Mouse (Mus musculus) lung, adult 18-20 months (tissue): ENCODE data around the gene Chpf.

Experiments used
- DNase-seq, 2 experiments: peaks; one replicate each; pipeline ENCODE4 v3.0.0; 2022; ENCODE audit warnings: mixed read lengths in 2 of 2

Chpf gene

DNA sequence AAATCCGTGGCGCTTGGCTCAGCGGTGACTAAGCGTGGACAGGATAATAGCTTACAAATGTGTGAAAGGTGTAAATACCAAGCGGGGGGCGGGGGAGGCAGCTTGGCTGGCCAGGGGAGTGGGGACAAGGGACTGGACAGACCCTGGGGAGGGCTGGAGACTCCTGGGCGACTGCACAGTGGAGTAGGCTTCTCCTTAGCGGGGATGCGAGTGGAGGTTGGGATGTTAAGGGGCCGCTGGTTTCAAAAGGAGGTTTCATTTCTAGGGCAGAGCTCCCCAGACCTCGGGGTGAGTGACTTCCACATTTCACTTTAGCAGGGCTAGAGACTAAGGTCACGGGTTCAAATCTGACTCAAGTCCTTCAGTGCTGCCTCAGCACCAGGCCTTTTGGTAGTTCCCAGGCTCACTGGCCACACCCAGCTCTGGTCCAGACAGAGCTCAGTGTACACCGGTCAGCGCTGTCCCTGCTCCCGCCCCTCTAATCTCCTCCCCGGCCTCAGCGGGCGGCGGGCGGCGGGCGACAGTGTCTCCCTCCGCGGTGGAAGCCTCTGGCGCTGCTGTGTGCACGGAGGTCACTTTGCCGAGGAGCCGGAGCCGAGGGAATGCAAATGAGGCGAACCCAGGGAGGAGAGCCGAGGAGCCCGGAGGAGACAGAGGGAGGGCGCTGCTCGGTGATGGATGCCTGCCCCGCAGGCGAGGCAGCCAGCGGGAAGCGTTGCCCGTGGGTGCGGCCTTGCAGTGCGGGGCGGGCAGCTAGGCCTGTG lies 20.9 kb downstream of the Chpf start:
- peak in 1 of 2 experiments; percentile 28 for DNase-seq

GRCm38 (mm10) chr1:75457710-75458024 lies 21.4 kb downstream of the Chpf start:
- no peak for DNase-seq

- DNase-seq = no peak
Measured at GRCm38 (mm10) chr1:75456746-75457564, 22.2 kb downstream of the Chpf start.

- no peak for DNase-seq
Measured at GRCm38 (mm10) chr1:75455948-75456347, 23.2 kb downstream of the Chpf start.

DNA sequence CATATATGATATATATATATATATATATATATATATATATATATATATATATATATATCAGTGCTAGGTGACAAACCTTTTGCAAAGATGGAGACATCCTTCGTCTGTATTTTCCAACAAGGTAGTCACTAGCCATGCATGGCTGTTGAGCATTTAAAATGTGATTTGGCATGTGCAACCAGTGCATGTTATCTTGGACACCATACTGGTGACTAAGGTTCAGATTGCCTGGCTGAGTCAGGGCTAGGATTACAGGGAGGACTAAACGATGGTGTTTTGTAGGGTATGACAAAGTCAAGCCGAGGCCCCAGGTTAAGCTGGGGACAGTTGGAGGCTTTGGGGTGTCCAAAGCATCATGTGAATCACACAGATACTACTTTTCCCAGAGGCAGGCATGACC lies 23.7 kb downstream of the Chpf start:
- no peak for DNase-seq

DNA sequence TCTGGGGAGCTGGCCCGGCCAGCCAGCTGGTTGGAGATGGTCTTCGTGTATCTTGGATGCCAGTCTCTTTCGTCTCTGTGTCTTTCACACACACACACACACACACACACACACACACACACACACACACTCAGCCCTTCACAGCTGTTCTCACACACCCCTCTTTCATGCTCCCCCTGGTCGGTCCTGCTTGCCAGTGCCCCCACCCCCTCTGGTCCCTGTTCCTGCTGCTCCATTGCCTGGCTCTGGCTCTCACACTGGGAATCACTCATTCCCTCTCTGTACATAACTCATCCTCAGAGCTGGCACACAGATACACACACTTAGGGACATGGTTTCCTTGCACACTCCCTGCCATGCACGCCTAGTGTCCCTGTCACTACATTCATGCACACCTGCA lies 27.2 kb downstream of the Chpf start:
- no peak for DNase-seq

- no peak for DNase-seq
Measured at GRCm38 (mm10) chr1:75450314-75451005, 28.6 kb downstream of the Chpf start, which contains the start of gene Asic4. Gene Asic4, plus strand, starts transcription at chr1:75450436.

DNA sequence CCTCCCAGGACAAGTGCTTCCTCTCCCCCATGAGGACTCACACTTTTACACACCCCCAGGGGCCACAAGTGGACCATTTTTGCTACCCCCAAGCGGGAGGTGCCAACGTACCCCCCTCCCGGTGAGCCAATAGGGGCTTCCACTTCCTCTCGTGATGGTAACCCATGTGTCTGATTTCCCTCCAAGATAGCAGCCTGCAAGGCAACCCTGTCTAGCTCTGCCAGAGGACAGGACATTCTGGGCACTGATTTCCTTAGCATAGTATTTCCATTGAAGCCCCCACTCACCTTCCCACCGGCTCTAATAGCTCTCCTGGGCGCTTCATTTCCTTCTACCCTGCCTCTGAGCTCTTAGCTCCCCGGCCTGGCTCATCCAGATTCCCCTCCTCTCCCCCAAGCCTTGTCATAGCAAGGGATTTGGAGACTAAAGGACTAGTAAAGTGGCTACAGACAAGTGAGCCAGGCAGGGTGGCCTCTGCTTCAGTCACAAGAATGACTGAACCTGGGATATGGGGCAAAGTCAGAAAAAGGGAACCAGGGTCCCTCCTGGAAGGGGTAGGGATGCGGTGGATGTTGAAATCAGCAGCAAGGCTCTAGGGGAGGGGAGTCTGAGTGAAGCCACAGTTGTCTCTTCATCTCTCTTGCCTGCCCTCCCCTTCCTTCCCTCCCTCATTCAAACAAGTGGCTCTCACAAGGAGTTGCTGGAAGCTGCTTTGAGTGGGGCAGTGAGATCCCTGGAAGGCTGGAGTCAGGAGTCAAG lies 29.6 kb downstream of the Chpf start:
- DNase-seq = no peak

- DNase-seq = no peak
Measured at GRCm38 (mm10) chr1:75448937-75449336, 30.2 kb downstream of the Chpf start.

DNA sequence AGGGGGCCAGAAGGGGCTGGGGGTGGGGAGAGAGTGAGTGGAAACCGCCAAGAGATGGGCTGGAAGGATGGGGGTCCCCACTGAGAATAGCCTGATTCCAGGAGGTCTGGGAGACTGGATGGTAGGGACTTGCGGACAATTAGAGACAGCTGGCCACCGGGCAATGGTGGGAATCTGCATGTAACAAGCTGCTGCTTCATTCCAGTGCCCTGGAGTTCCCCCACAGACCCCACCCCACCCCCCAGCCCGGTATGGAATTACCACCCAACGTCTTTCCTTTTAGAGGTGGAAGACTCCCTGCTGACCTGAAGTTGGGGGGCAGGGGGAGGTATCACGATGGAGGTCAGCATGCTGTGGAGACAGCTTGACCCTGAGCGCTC lies 31.1 kb downstream of the Chpf start:
- DNase-seq = no peak

- DNase-seq = no peak
Measured at GRCm38 (mm10) chr1:75447265-75448051, 31.6 kb downstream of the Chpf start.

DNA sequence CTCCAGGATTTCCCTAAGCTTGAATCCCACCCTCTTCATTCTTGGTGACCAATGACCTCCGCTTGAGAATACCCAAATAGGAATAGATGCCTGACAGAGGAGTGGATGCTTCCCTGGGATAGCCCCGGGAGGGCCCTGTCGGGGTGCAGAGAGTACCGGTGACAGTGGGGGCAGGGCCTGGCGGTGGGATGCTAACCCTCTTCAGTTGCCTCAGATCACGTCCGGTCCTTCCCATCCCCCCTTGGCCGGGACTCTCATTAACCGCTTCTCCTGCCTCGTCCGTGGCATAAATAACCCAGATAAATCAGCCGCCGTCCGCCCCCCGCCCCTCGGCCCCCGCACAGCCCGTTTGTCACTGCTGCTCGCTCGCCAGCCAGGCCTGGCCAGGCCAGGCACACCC lies 32.5 kb downstream of the Chpf start:
- DNase-seq = no peak

- peak; percentile 60 to 66 for DNase-seq
Measured at GRCm38 (mm10) chr1:75445751-75446611, 33.1 kb downstream of the Chpf start.

DNA sequence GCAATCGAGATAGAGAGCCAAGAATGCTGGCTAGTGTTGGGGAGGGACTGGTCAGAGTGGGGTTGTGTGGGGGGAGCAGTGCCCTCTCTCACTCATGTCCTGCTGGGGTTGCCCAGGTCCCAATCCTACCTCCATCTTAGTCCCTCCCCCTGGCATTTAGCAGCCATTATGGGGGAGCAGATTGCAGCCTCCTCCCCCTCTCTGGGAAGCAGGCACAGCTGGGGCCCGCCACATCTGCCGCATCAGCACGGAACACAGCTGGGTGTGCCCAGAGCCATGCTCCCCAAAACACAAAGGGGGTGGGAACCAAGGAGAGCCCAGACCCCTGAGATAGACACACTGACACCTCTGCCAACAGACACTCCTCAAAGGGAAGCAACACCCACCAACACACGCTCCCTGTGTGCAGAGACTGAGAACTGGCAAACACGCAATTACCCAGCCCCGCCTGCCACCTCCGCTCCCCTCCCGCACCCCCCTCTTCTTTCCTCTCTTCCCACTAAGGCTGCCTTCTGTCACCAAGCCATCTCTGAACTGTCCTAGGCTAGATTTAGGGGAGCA lies 33.9 kb downstream of the Chpf start:
- DNase-seq = no peak

DNA sequence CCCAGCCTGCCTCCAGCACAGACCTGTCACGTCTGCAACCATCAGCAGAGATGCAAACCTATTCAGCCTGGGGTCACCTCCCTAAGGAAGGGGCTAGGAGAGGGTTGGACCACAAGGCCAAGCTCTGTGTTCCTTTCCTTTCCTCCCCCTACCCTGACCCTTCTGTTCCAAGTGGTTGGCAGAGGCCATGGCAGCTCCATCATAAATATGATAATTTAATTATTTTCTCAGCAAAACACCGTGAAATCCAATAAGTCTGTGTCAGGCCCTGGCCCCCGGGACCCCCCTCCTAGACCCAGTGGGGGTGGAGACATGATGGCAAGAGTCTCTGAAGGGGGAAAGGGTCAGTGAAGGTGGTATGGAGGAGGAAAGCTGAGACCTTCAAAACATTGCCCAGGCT lies 34.9 kb downstream of the Chpf start:
- no peak for DNase-seq

DNA sequence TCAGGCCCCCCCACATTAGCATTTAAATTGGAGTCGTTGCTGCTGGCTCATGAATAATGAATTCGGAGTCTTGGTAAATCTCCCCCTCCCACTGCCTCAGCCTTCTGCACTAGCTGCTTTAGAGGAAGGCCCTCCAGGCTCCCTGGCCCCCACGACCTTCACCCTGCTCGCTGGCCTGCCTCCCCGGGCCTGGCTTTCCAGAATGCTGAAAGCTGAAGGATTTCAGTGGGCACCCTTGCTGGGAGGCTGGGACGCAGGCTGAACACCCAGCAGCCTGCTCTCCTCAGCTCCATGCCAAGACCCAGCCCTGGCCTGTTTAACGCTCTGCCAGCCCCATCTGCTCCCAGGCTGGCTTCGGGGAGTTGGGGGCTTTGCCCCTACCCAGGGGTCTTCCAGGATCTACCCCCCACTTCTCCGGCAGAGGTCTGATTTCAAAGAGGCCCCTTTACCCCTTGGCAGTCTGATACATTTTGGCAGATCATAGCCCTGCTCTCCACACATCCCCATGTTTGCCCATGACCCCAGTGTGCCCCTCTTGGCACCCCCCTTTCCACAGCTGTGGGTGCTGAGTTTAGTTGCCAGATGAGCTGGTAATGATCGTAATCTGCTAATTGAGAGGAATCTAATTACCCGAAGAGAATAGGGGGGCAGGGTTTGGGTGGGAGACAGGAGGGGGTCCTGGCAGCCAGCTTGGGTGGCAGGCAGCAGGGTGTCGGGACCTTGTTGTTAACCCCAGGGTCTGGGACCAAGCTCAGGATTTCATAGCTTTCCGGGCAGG lies 35.7 kb downstream of the Chpf start:
- no peak for DNase-seq

- no peak for DNase-seq
Measured at GRCm38 (mm10) chr1:75442811-75443210, 36.3 kb downstream of the Chpf start.

- DNase-seq = no peak
Measured at GRCm38 (mm10) chr1:75442171-75442570, 36.9 kb downstream of the Chpf start.

- no peak for DNase-seq
Measured at GRCm38 (mm10) chr1:75441471-75441996, 37.6 kb downstream of the Chpf start.

DNA sequence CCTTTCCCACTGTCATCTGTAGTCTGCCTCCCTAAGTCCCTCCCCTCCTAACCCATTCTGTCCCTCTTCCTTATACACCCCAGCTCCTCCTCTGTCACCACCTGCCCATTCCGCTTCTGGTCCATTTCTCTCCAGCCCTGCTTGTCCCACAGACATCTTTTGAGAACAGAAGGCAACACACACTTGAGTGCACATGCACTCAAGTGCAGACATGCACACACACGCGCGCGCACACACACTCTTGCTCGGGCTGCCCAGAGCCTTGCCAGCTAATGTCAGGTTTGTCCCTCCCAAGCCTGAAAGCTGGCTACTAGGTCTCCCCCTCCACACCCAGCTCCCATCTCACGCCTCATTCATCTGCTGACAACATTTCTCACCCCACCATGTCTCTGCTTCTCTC lies 38.4 kb downstream of the Chpf start:
- no peak for DNase-seq
